Mouse (Mus musculus) heart, adult 2 months (tissue): Measurements from ENCODE around the gene Borcs6. TPM values are rescaled to one million over a fixed set of nuclear protein-coding genes. Genes with fewer than 3 reads are reported as not detected.

ENCODE experiments used
- DNase-seq, 2 experiments: peaks; one replicate each; pipeline ENCODE4 v3.0.0; 2021
- H3K27ac ChIP-seq: fragments of 200-600 bp; 2 replicates; pipeline ENCODE4 v1.8.1; 2022
- H3K27me3 ChIP-seq: fragments of 200-500 bp; 2 replicates; pipeline ENCODE4 v1.6.1; 2012; ENCODE audit warnings: mild to moderate bottlenecking, low read length, inconsistent platforms, mixed read lengths; ENCODE audit not compliant: control insufficient read depth, insufficient read depth
- H3K36me3 ChIP-seq: fragments of 200-500 bp; 2 replicates; pipeline ENCODE4 v1.6.1; 2012; ENCODE audit warnings: low read length, inconsistent platforms; ENCODE audit not compliant: control insufficient read depth, insufficient read depth
- H3K4me1 ChIP-seq: fragments of 200-500 bp; 2 replicates; pipeline ENCODE4 v1.6.1; 2011; ENCODE audit warnings: low read length; ENCODE audit not compliant: control insufficient read depth, insufficient read depth
- H3K4me3 ChIP-seq: fragments of 200-600 bp; 2 replicates; pipeline ENCODE4 v1.8.1; 2022
- H3K79me2 ChIP-seq: fragments of 200-500 bp; replicated peaks from 2 replicates; pipeline ENCODE4 v1.6.1; 2012; ENCODE audit warnings: mild to moderate bottlenecking, inconsistent platforms, low read length, moderate library complexity, mixed read lengths; ENCODE audit not compliant: control insufficient read depth, insufficient read depth
- H3K9ac ChIP-seq: fragments of 200-500 bp; 2 replicates; pipeline ENCODE4 v1.6.1; 2012; ENCODE audit warnings: low read depth, mild to moderate bottlenecking, control low read depth, inconsistent platforms, low read length, mixed read lengths
- CTCF ChIP-seq: fragments of 200-600 bp; IDR thresholded peaks from 2 replicates; pipeline ENCODE4 v1.8.1; 2022; ENCODE audit warnings: antibody characterized with exemption, mild to moderate bottlenecking, moderate library complexity
- EP300 ChIP-seq: fragments of 200-500 bp; IDR thresholded peaks from 2 replicates; pipeline ENCODE4 v1.6.1; 2011; ENCODE audit warnings: low read depth, low read length, control low read depth; ENCODE audit not compliant: insufficient read depth
- POLR2A ChIP-seq: fragments of 200-500 bp; IDR thresholded peaks from 2 replicates; pipeline ENCODE4 v1.6.1; 2011; ENCODE audit warnings: mild to moderate bottlenecking, low read depth, low read length, control low read depth; ENCODE audit not compliant: insufficient read depth
- WGBS: fragments of 180-500 bp; shearing (Covaris S2); methylation state at CpG from one replicate; pipeline ENCODE4 v1.1.7; 2018; 5-methylcytosine and 5-hydroxymethylcytosine counted together
- intact Hi-C: fragments of 180-260 bp; cut with DNase I; formaldehyde crosslinking; loops from one replicate; pipeline ENCODE4 v1.15.1; 2025
- polyA plus RNA-seq: library from polyadenylated mRNA; depleted of rRNA; stranded (reverse); fragments of >200 nt; gene quantifications from 2 replicates; pipeline ENCODE4 v1.2.3, GENCODE M21; 2012
- total RNA-seq, 2 experiments: library from RNA; stranded (reverse); gene quantifications; 2 replicates each; pipeline ENCODE4 v1.2.3; 2021

Gene Borcs6
- total and polyA plus RNA-seq, 3 experiments, result 13.0 to 17.8 (median 15.3) TPM

- Histone ChIP-seq H3K4me1 (peaks cover 16% of the 10 kb centered on the region), H3K27me3 (no peaks in the 10 kb centered on the region), H3K79me2 (no peaks in the 10 kb centered on the region), H3K36me3 (no peaks in the 10 kb centered on the region), H3K9ac (peak within 1 kb of the TSS; percentile 77), H3K27ac (peak within 1 kb of the TSS; percentile 89), H3K4me3 (peak within 1 kb of the TSS; percentile 67)
- WGBS, result under 1% methylated on average over 47 of the region's 47 CpGs
- intact Hi-C loops, result no loop called here
- TF ChIP-seq CTCF, result peak; percentile 18; the same call in 1 of the 2 replicates
- 0 out of 2 replicates have a peak, but pooled peaks have one; percentile 10 for TF ChIP-seq EP300
- peak; percentile 98 for TF ChIP-seq POLR2A
- peak; percentile 93 to 96 for DNase-seq
Measured at GRCm38 (mm10) chr11:69070590-69071222, 11.2 kb downstream of the Borcs6 start, which contains the start of gene Tmem107. Gene Tmem107, plus strand, starts transcription at chr11:69070806.

- WGBS, result 37% methylated on average over 9 of the region's 9 CpGs
- TF ChIP-seq EP300, result no peak
- TF ChIP-seq CTCF, result no peak
- TF ChIP-seq POLR2A, result no peak
- Histone ChIP-seq H3K36me3 (no peaks in the 10 kb centered on the region), H3K79me2 (no peaks in the 10 kb centered on the region), H3K9ac (peak overlapping the region; percentile 62), H3K4me1 (peaks cover 13% of the 10 kb centered on the region), H3K27ac (peak overlapping the region; percentile 89), H3K4me3 (peak overlapping the region; percentile 67), H3K27me3 (no peaks in the 10 kb centered on the region)
- no peak for DNase-seq
- intact Hi-C loops, result no loop called here
Measured at GRCm38 (mm10) chr11:69071262-69071661, 11.7 kb downstream of the Borcs6 start.

- Histone ChIP-seq H3K4me1 (peaks cover 8% of the 10 kb centered on the region), H3K36me3 (no peaks in the 10 kb centered on the region), H3K9ac (no peak overlapping the region), H3K79me2 (no peaks in the 10 kb centered on the region), H3K27ac (no peak overlapping the region), H3K4me3 (no peak overlapping the region), H3K27me3 (no peaks in the 10 kb centered on the region)
- WGBS, result 85% methylated on average over 11 of the region's 11 CpGs
- DNase-seq, result no peak
- intact Hi-C loops, result loop anchor here (2.0 kb wide), 1 partner anchor 17 kb away; the partner anchor contains the start of gene Vamp2
- no peak for TF ChIP-seq EP300
- no peak for TF ChIP-seq POLR2A
- no peak for TF ChIP-seq CTCF
Measured at GRCm38 (mm10) chr11:69072234-69072633, 12.7 kb downstream of the Borcs6 start.

GRCm38 (mm10) chr11:69072666-69073064, 13.1 kb downstream of the Borcs6 start:
- intact Hi-C loops, result loop anchor here (2.0 kb wide), 1 partner anchor 16 kb away; the partner anchor contains the start of gene Vamp2
- peak overlapping the region; percentile 95 for H3K27ac ChIP-seq

GRCm38 (mm10) chr11:69073065-69073888, 13.8 kb downstream of the Borcs6 start:
- H3K4me1 ChIP-seq, result peaks cover 4% of the 10 kb centered on the region
- peak overlapping the region; percentile 44 for H3K4me3 ChIP-seq
- TF ChIP-seq EP300 (no peak), POLR2A (peak; percentile 97), CTCF (peak; percentile 53)
- no peaks in the 10 kb centered on the region for H3K27me3 ChIP-seq
- H3K27ac ChIP-seq, result peak overlapping the region; percentile 95
- peak overlapping the region; percentile 90 for H3K9ac ChIP-seq
- no peaks in the 10 kb centered on the region for H3K79me2 ChIP-seq
- DNase-seq, result peak; percentile 74 to 85
- H3K36me3 ChIP-seq, result no peaks in the 10 kb centered on the region
- WGBS, result 2% methylated on average over 14 of the region's 14 CpGs
- intact Hi-C loops, result loop anchor here (2.0 kb wide), 1 partner anchor 16 kb away; the partner anchor contains the start of gene Vamp2

More at GRCm38 (mm10) chr11:69072666-69073064, 13.1 kb downstream of the Borcs6 start:
- no peaks in the 10 kb centered on the region for H3K79me2 ChIP-seq
- TF ChIP-seq CTCF, result no peak
- no peak for TF ChIP-seq EP300
- TF ChIP-seq POLR2A, result no peak
- no peaks in the 10 kb centered on the region for H3K27me3 ChIP-seq
- WGBS, result 12% methylated on average over 9 of the region's 9 CpGs
- peak overlapping the region; percentile 73 for H3K9ac ChIP-seq
- H3K4me3 ChIP-seq, result peak overlapping the region; percentile 44; the same call in 1 of the 2 replicates
- peaks cover 6% of the 10 kb centered on the region for H3K4me1 ChIP-seq
- no peaks in the 10 kb centered on the region for H3K36me3 ChIP-seq
- DNase-seq, result no peak
